Mouse (Mus musculus): ENCODE data around the gene Apcs. TPM values are rescaled to one million over a fixed set of nuclear protein-coding genes. Genes with fewer than 3 reads are reported as not detected.

Apcs gene
- polyA plus RNA-seq (2016; fragmentation: Nextera tagmentation; extraction: Ambion mirVana), result not detected in 2 replicates

- no peaks in the 10 kb centered on the region for H3K4me1 ChIP-seq
- H3K27me3 ChIP-seq (replicated peaks; ENCODE audit: low read depth, poor library complexity, severe bottlenecking), result no peaks in the 10 kb centered on the region
- DNase-seq (ENCODE audit: low spot score), result no peak
- H3K36me3 ChIP-seq (replicated peaks), result no peaks in the 10 kb centered on the region
- WGBS, result 69% methylated on average over 2 of the region's 2 CpGs
- no peak within 1 kb of the TSS for H3K27ac ChIP-seq (replicated peaks)
- H3K9me3 ChIP-seq, result no peaks in the 10 kb centered on the region
- no peak within 1 kb of the TSS for H3K4me3 ChIP-seq
Measured at GRCm38 (mm10) chr1:172894777-172895357, at the start of gene Apcs. TSS of gene Apcs (minus strand) at chr1:172895041.

GRCm38 (mm10) chr1:172932197-172932596 lies 37.4 kb upstream of the Apcs start:
- Histone ChIP-seq H3K27me3 (replicated peaks; ENCODE audit: low read depth, poor library complexity, severe bottlenecking) (no peaks in the 10 kb centered on the region), H3K9me3 (no peaks in the 10 kb centered on the region), H3K36me3 (replicated peaks) (no peaks in the 10 kb centered on the region), H3K27ac (replicated peaks) (no peak overlapping the region), H3K4me1 (no peaks in the 10 kb centered on the region), H3K4me3 (no peak overlapping the region)
- WGBS, result 92% methylated on average over 2 of the region's 2 CpGs
- DNase-seq (ENCODE audit: low spot score), result no peak

- Histone ChIP-seq H3K4me3 (no peak overlapping the region), H3K36me3 (replicated peaks) (no peaks in the 10 kb centered on the region), H3K27ac (replicated peaks) (no peak overlapping the region), H3K4me1 (no peaks in the 10 kb centered on the region), H3K9me3 (no peaks in the 10 kb centered on the region), H3K27me3 (replicated peaks; ENCODE audit: low read depth, poor library complexity, severe bottlenecking) (no peaks in the 10 kb centered on the region)
- WGBS, result 90% methylated on average over 2 of the region's 2 CpGs
- DNase-seq (ENCODE audit: low spot score), result no peak
Measured at GRCm38 (mm10) chr1:172918450-172918849, 23.6 kb upstream of the Apcs start.

GRCm38 (mm10) chr1:172917115-172917514 lies 22.3 kb upstream of the Apcs start:
- H3K9me3 ChIP-seq, result no peaks in the 10 kb centered on the region
- no peak for DNase-seq (ENCODE audit: low spot score)
- no peaks in the 10 kb centered on the region for H3K27me3 ChIP-seq (replicated peaks; ENCODE audit: low read depth, poor library complexity, severe bottlenecking)
- H3K4me3 ChIP-seq, result no peak overlapping the region
- H3K4me1 ChIP-seq, result no peaks in the 10 kb centered on the region
- H3K36me3 ChIP-seq (replicated peaks), result no peaks in the 10 kb centered on the region
- no peak overlapping the region for H3K27ac ChIP-seq (replicated peaks)
- WGBS, result 76% methylated on average over 1 of the region's 1 CpGs

- Histone ChIP-seq H3K4me1 (no peaks in the 10 kb centered on the region), H3K27ac (replicated peaks) (no peak overlapping the region)
Measured at GRCm38 (mm10) chr1:172903313-172903712, 8.5 kb upstream of the Apcs start.

GRCm38 (mm10) chr1:172895435-172895834 lies 594 bp upstream of the Apcs start:
- 91% methylated on average over 2 of the region's 2 CpGs for WGBS

More at GRCm38 (mm10) chr1:172903313-172903712, 8.5 kb upstream of the Apcs start:
- no peaks in the 10 kb centered on the region for H3K9me3 ChIP-seq
- H3K27me3 ChIP-seq (replicated peaks; ENCODE audit: low read depth, poor library complexity, severe bottlenecking), result no peaks in the 10 kb centered on the region
- no peaks in the 10 kb centered on the region for H3K36me3 ChIP-seq (replicated peaks)
- DNase-seq (ENCODE audit: low spot score), result no peak
- H3K4me3 ChIP-seq, result no peak overlapping the region

GRCm38 (mm10) chr1:172876675-172877074 lies 18.2 kb downstream of the Apcs start:
- 81% methylated on average over 1 of the region's 1 CpGs for WGBS
- DNase-seq (ENCODE audit: low spot score), result no peak
- H3K27ac ChIP-seq (replicated peaks), result no peak overlapping the region
- H3K4me1 ChIP-seq, result no peaks in the 10 kb centered on the region
- no peaks in the 10 kb centered on the region for H3K9me3 ChIP-seq
- no peak overlapping the region for H3K4me3 ChIP-seq
- H3K36me3 ChIP-seq (replicated peaks), result no peaks in the 10 kb centered on the region
- no peaks in the 10 kb centered on the region for H3K27me3 ChIP-seq (replicated peaks; ENCODE audit: low read depth, poor library complexity, severe bottlenecking)

More at GRCm38 (mm10) chr1:172895435-172895834, 594 bp upstream of the Apcs start:
- no peak overlapping the region for H3K4me3 ChIP-seq
- no peaks in the 10 kb centered on the region for H3K27me3 ChIP-seq (replicated peaks; ENCODE audit: low read depth, poor library complexity, severe bottlenecking)
- no peaks in the 10 kb centered on the region for H3K9me3 ChIP-seq
- H3K4me1 ChIP-seq, result no peaks in the 10 kb centered on the region
- no peaks in the 10 kb centered on the region for H3K36me3 ChIP-seq (replicated peaks)
- no peak overlapping the region for H3K27ac ChIP-seq (replicated peaks)
- no peak for DNase-seq (ENCODE audit: low spot score)

- no peak for DNase-seq (ENCODE audit: low spot score)
- 82% methylated on average over 4 of the region's 4 CpGs for WGBS
Measured at GRCm38 (mm10) chr1:172875265-172875664, 19.6 kb downstream of the Apcs start.

GRCm38 (mm10) chr1:172848171-172848570 lies 46.7 kb downstream of the Apcs start:
- H3K36me3 ChIP-seq (replicated peaks), result no peaks in the 10 kb centered on the region
- H3K4me1 ChIP-seq, result no peaks in the 10 kb centered on the region
- no peak overlapping the region for H3K27ac ChIP-seq (replicated peaks)
- no peak overlapping the region for H3K4me3 ChIP-seq
- H3K9me3 ChIP-seq, result no peaks in the 10 kb centered on the region
- 85% methylated on average over 2 of the region's 2 CpGs for WGBS
- DNase-seq (ENCODE audit: low spot score), result no peak
- no peaks in the 10 kb centered on the region for H3K27me3 ChIP-seq (replicated peaks; ENCODE audit: low read depth, poor library complexity, severe bottlenecking)

More at GRCm38 (mm10) chr1:172875265-172875664, 19.6 kb downstream of the Apcs start:
- Histone ChIP-seq H3K27ac (replicated peaks) (no peak overlapping the region), H3K36me3 (replicated peaks) (no peaks in the 10 kb centered on the region), H3K9me3 (no peaks in the 10 kb centered on the region), H3K27me3 (replicated peaks; ENCODE audit: low read depth, poor library complexity, severe bottlenecking) (no peaks in the 10 kb centered on the region), H3K4me3 (no peak overlapping the region), H3K4me1 (no peaks in the 10 kb centered on the region)

- Histone ChIP-seq H3K9me3 (no peaks in the 10 kb centered on the region), H3K27ac (replicated peaks) (no peak overlapping the region), H3K4me3 (no peak overlapping the region), H3K4me1 (no peaks in the 10 kb centered on the region), H3K27me3 (replicated peaks; ENCODE audit: low read depth, poor library complexity, severe bottlenecking) (no peaks in the 10 kb centered on the region), H3K36me3 (replicated peaks) (no peaks in the 10 kb centered on the region)
- no peak for DNase-seq (ENCODE audit: low spot score)
- 84% methylated on average over 2 of the region's 2 CpGs for WGBS
Measured at GRCm38 (mm10) chr1:172847044-172847761, 47.6 kb downstream of the Apcs start.

Other genes with a start within 250 kb of the Apcs start
- not detected in 2 replicates for gene Crp, start 197.0 kb downstream of the Apcs start, polyA plus RNA-seq (2016; fragmentation: Nextera tagmentation; extraction: Ambion mirVana)
- not detected in 2 replicates for gene Olfr16, start 55.4 kb upstream of the Apcs start, polyA plus RNA-seq (2016; fragmentation: Nextera tagmentation; extraction: Ambion mirVana)
- not detected in 2 replicates for gene Olfr1408, start 242.3 kb upstream of the Apcs start, polyA plus RNA-seq (2016; fragmentation: Nextera tagmentation; extraction: Ambion mirVana)